Mouse (Mus musculus): ENCODE measurements around the gene Slc13a4.

The Slc13a4 gene

GRCm38 (mm10) chr6:35254136-35254904 is 53.6 kb downstream of the Slc13a4 start:
- peak; percentile 15 for DNase-seq

DNA sequence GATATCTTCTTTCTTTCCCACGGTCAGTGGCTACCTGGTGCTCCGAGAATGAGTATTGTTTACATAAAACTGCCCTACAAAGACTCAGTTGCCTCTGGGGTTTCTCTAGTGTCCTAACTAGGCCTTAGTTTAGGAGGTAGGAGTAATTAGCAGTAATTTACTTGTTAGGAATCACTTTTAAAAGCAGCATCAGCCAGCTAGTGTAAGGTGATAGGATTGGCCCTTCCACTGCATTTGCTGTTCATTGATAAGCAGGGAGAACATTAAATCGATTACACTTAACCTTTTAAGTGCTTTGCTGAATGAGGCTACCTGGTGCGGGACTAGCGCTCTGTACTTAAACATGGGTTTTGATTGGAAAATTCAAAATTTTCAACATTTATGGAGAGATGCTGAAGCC is 54.5 kb downstream of the Slc13a4 start:
- DNase-seq: no peak

DNA sequence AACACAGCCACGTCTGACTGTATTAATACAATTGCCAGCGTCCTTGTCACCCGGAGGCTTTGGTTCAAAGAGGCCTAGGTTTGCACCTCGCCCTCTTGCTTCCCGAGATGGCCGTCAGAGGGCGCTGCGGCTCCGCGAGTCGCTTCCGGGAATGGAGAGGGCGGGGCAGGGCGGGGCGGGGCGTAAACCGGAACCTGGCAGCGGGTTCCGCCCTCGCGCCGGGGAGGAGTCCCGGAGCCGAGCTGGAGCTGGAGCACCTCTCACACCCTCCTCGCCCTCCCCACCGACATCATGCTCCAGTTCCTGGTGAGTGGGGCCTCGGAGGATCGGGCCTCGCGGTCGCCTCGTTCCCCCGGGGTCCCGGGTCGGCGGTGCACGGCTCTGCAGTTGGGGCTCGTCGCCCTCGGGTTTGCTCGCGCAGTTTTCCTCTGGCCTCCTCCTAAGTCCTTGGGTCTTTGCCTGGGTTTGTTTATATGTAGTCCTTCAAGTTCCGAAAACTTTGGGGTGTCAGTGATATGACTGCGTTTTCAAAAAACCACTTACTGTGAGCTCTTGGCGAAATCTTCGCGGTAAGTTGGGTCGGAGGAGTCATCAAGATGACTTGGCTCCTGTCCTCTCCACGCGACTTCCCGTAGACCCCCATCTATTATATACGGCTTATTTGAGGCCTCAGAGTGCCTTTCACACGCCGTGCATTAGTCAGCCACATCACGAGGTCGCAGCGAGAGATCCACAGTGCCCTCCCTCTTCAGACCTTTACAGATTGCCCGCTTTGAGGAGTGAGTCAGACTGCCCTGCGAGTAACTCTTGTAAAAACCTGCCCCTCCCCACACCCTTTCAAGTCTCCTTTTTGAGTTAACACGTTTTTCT is 55.2 kb downstream of the Slc13a4 start:
- peak; percentile 93 for DNase-seq

- no peak for DNase-seq
Measured at GRCm38 (mm10) chr6:35251807-35252476, 56.0 kb downstream of the Slc13a4 start.

DNA sequence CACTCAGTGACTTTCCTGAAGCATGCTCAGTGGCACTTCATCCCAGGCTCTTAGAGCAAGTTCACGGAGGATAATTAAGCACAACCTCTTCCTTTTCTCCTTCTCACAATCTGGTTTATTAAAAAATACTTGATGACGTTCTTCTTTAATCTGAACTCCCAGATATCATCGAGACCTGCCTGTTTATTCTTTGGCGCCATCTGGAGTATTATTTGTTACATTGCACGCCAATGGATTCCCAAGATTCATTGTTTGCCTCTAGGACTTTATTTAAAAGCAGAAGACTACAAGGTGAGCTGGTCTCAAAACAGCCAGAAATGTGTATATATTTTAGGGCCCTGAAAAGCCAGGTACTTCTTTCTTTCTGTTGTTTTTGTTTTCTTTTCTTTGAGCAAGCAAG is 62.8 kb downstream of the Slc13a4 start:
- peak; percentile 62 for DNase-seq

GRCm38 (mm10) chr6:35243989-35244388 is 63.9 kb downstream of the Slc13a4 start:
- no peak for DNase-seq

DNA sequence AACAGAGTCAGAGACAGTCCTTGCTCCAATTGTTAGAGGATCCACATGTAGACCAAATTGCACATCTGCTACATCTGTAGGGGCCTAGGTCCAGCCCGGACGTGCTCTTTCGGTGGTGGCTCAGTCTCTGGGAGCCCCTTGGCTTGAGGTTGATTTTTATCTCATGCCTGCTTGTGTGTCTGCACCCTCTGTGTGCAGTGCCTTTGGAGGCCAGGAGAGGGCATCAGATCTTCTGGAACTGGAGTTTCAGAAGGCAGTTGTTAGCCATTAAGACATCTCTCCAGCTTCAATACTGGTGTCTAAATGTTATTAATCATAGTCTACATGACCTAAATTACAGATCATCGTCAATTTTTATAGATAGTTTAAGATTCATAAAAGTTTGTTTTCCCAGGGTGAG is 64.7 kb downstream of the Slc13a4 start:
- no peak for DNase-seq

DNA sequence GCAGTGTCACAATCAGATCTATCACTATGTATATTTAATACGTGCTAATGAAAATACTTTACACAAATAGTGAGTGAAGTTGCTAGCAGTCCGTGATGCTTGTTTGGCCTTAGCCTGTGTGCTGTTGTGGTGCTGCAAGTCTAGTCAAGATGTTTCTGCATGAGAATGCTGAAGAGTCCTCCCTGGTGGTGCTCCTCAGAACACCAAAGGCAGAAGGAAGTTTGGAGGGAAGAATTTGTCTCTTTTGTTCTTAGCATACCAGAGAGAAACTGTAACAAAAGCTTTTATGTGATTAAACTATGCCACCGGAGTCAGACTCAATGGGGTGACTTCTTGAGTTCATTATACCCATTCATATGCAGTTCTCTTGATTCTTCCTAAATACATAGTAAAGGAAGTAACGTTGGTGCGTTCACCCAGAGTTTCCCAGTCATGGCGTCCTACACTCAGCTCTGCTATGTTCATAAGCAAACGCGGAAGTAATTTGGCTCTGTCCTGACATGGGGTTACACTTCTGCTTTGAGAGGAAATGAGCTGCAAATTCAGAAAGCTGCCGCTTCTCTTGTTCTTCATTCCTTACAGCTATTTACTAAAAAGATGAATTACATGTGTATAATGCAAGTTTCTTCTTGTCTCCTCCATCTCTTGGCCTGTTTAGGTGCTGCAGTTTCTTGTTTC is 71.7 kb downstream of the Slc13a4 start:
- no peak for DNase-seq

GRCm38 (mm10) chr6:35229415-35229814 is 78.5 kb downstream of the Slc13a4 start:
- DNase-seq: no peak

DNA sequence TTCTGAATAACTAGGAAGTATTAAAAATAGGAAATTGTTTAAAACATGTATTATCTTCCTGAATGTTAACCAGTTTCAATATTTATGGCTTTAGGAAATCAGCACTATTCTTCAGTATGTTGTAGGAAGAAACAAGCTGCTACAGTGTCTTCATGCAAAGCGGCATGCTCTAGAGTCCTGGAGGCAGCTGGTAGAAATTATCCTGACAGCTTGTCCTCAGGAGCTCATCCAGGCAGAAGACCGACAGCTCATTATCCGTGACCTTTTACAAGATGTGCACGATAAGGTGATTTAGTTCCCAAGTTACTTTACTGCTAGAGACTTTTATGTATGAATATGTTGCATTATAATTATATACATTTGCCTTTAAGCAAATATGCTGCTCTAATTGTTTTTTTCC is 82.2 kb downstream of the Slc13a4 start:
- peak; percentile 32 for DNase-seq

Measured in retina, postnatal 1 day (tissue).